Mouse (Mus musculus): ENCODE data around the gene Gprin1. TPM values are rescaled to one million over a fixed set of nuclear protein-coding genes. Genes with fewer than 3 reads are reported as not detected.
"Not testable (repeated sequence)": the region's sequence is repeated elsewhere in the genome, so short reads cannot be mapped to it uniquely, and the experiment has no call there.

Gprin1 gene
- total RNA-seq (2021) = 100 to 1,000 TPM; 151 to 168 TPM
- long read RNA-seq, experiment 1, full-length matches to known transcripts = 39 of 110 reads
- long read RNA-seq, experiment 1, partial matches to known transcripts = 0 of 110 reads
- long read RNA-seq, experiment 1, other reads (novel, unspliced or antisense) = 71 of 110 reads
- long read RNA-seq, experiment 2, full-length matches to known transcripts = 46 of 101 reads
- long read RNA-seq, experiment 2, partial matches to known transcripts = 0 of 101 reads
- long read RNA-seq, experiment 2, other reads (novel, unspliced or antisense) = 55 of 101 reads

GRCm38 (mm10) chr13:54749864-54750411, at the start of gene Gprin1:
TSS of gene Gprin1 (minus strand) at chr13:54749874.
- no peak for DNase-seq (ENCODE audit: low spot score in 2 of 2)

GRCm38 (mm10) chr13:54798740-54799139, 49.1 kb upstream of the Gprin1 start:
- peak; percentile 52 to 85 for DNase-seq (ENCODE audit: low spot score in 2 of 2)
- intact Hi-C loops (cut with DNase I) = loop anchor here (2.0 to 10.0 kb wide), 4 partner anchors 81 to 516 kb away; no protein-coding TSS in a partner anchor

More at GRCm38 (mm10) chr13:54749864-54750411, at the start of gene Gprin1:
- intact Hi-C loops (cut with DNase I) = no loop called here

- intact Hi-C loops (cut with DNase I) = loop anchor here (2.0 to 10.0 kb wide), 4 partner anchors 81 to 517 kb away; no protein-coding TSS in a partner anchor
- DNase-seq (ENCODE audit: low spot score in 2 of 2) = peak; percentile 50 to 75
These were observed 48.4 kb upstream of the Gprin1 start for GRCm38 (mm10) chr13:54797861-54798643.

- peak; percentile 69 to 73 for DNase-seq (ENCODE audit: low spot score in 2 of 2)
- intact Hi-C loops (cut with DNase I) = loop anchor here (5.0 to 10.0 kb wide), 2 partner anchors 80 to 517 kb away; no protein-coding TSS in a partner anchor
These were observed 47.7 kb upstream of the Gprin1 start for GRCm38 (mm10) chr13:54797356-54797755.

GRCm38 (mm10) chr13:54794843-54795242, 45.2 kb upstream of the Gprin1 start:
- DNase-seq (ENCODE audit: low spot score in 2 of 2) = no peak
- intact Hi-C loops (cut with DNase I) = loop anchor here (5.0 to 10.0 kb wide), 2 partner anchors 78 to 520 kb away; no protein-coding TSS in a partner anchor

GRCm38 (mm10) chr13:54794002-54794577, 44.4 kb upstream of the Gprin1 start:
- DNase-seq (ENCODE audit: low spot score in 2 of 2) = peak; percentile 62 to 82

GRCm38 (mm10) chr13:54792259-54793230, 42.9 kb upstream of the Gprin1 start:
- intact Hi-C loops (cut with DNase I) = loop anchor here (1.0 to 10.0 kb wide), 2 partner anchors 32 to 522 kb away; no protein-coding TSS in a partner anchor
- DNase-seq (ENCODE audit: low spot score in 2 of 2) = no peak

More at GRCm38 (mm10) chr13:54794002-54794577, 44.4 kb upstream of the Gprin1 start:
- intact Hi-C loops (cut with DNase I) = loop anchor here (10.0 kb wide), 1 partner anchor 521 kb away; no protein-coding TSS in a partner anchor

- intact Hi-C loops (cut with DNase I) = loop anchor here (10.0 kb wide), 1 partner anchor 525 kb away; no protein-coding TSS in a partner anchor
These were observed 40.1 kb upstream of the Gprin1 start for GRCm38 (mm10) chr13:54789561-54790397.

GRCm38 (mm10) chr13:54788740-54789560, 39.3 kb upstream of the Gprin1 start, which contains the start of gene Tspan17:
TSS of gene Tspan17 (plus strand) at chr13:54789377.
- intact Hi-C loops (cut with DNase I) = no loop called here
- peak; percentile 90 to 94 for DNase-seq (ENCODE audit: low spot score in 2 of 2)

More at GRCm38 (mm10) chr13:54789561-54790397, 40.1 kb upstream of the Gprin1 start:
- DNase-seq (ENCODE audit: low spot score in 2 of 2) = peak; percentile 51 to 72

GRCm38 (mm10) chr13:54787591-54787990, 37.9 kb upstream of the Gprin1 start:
- intact Hi-C loops (cut with DNase I); DNase-seq (ENCODE audit: low spot score in 2 of 2): not testable (repeated sequence)

GRCm38 (mm10) chr13:54783698-54784097, 34.0 kb upstream of the Gprin1 start, which contains the start of gene Eif4e1b:
TSS of gene Eif4e1b (plus strand) at chr13:54783998.
- intact Hi-C loops (cut with DNase I) = no loop called here
- DNase-seq (ENCODE audit: low spot score in 2 of 2) = no peak

- intact Hi-C loops (cut with DNase I) = no loop called here
- no peak for DNase-seq (ENCODE audit: low spot score in 2 of 2)
These were observed 33.6 kb upstream of the Gprin1 start for GRCm38 (mm10) chr13:54783235-54783634.

GRCm38 (mm10) chr13:54781086-54781485, 31.4 kb upstream of the Gprin1 start:
- intact Hi-C loops (cut with DNase I) = no loop called here
- no peak for DNase-seq (ENCODE audit: low spot score in 2 of 2)

GRCm38 (mm10) chr13:54780592-54780991, 30.9 kb upstream of the Gprin1 start:
- peak; percentile 64 to 77 for DNase-seq (ENCODE audit: low spot score in 2 of 2)
- intact Hi-C loops (cut with DNase I) = no loop called here

GRCm38 (mm10) chr13:54767012-54767411, 17.3 kb upstream of the Gprin1 start:
- no peak for DNase-seq (ENCODE audit: low spot score in 2 of 2)
- intact Hi-C loops (cut with DNase I) = no loop called here

GRCm38 (mm10) chr13:54766192-54766768, 16.6 kb upstream of the Gprin1 start, which contains the start of gene Sncb:
TSS of gene Sncb (minus strand) at chr13:54766595.
- peak; percentile 88 for DNase-seq (ENCODE audit: low spot score in 2 of 2)
- intact Hi-C loops (cut with DNase I) = no loop called here
